In genomic region chr11:110348170-110348569, GRCm38 (mm10) we compare ENCODE assay signal across 19 mouse cellular contexts.
"Had no signal": no experiment of that assay in that cellular context is flagged by ENCODE, and none has a peak within 500 bp of the region (broad histone marks: within the 10 kb centered on the region; RNA-seq: fewer than 3 reads in every experiment).

No protein-coding gene starts in this region.

- H3K27me3 ChIP-seq: liver, embryonic 12.5 days; midbrain, embryonic 12.5 days; neural tube, embryonic 13.5 days; neural tube, embryonic 15.5 days had no signal

- H3K4me1 ChIP-seq: liver, embryonic 12.5 days; midbrain, embryonic 10.5 days; midbrain, embryonic 12.5 days; neural tube, embryonic 13.5 days; neural tube, embryonic 15.5 days had no signal

- H3K9ac ChIP-seq: liver, embryonic 12.5 days; liver, embryonic 14.5 days; lung, embryonic 14.5 days; midbrain, embryonic 12.5 days; neural tube, embryonic 13.5 days; neural tube, embryonic 15.5 days had no signal

- H3K36me3 ChIP-seq: liver, embryonic 12.5 days; midbrain, embryonic 10.5 days; midbrain, embryonic 12.5 days; neural tube, embryonic 13.5 days; neural tube, embryonic 15.5 days had no signal

- DNase-seq: lung, embryonic 14.5 days; lung, postnatal 10 days; midbrain, embryonic 14.5 days; retina, postnatal 1 day; right cerebral cortex, adult 18-20 months; right cerebral cortex, postnatal 25 days; right cerebral cortex, postnatal 4 days; spleen, adult 18-20 months; thymus, adult 18-20 months; thymus, postnatal 14 days; thymus, postnatal 36 days had no signal

- H3K9me3 ChIP-seq: liver, embryonic 12.5 days; midbrain, embryonic 10.5 days; midbrain, embryonic 12.5 days; neural tube, embryonic 13.5 days; neural tube, embryonic 15.5 days had no signal

- H3K27ac ChIP-seq: liver, embryonic 12.5 days; liver, embryonic 14.5 days; midbrain, embryonic 10.5 days; midbrain, embryonic 12.5 days; neural tube, embryonic 13.5 days; neural tube, embryonic 15.5 days had no signal

- H3K4me3 ChIP-seq: liver, embryonic 12.5 days; midbrain, embryonic 10.5 days; midbrain, embryonic 12.5 days; myocyte; neural tube, embryonic 13.5 days; neural tube, embryonic 15.5 days had no signal

- ATAC-seq: liver, embryonic 12.5 days; midbrain, embryonic 16.5 days had no signal

- H3K4me2 ChIP-seq: liver, embryonic 12.5 days; lung, embryonic 14.5 days; midbrain, embryonic 12.5 days; neural tube, embryonic 13.5 days; neural tube, embryonic 15.5 days had no signal
